Mouse (Mus musculus) forebrain, embryonic 14.5 days (tissue): ENCODE data around the gene Gm45521. TPM values are rescaled to one million over a fixed set of nuclear protein-coding genes. Genes with fewer than 3 reads are reported as not detected.

ENCODE experiments used
- ATAC-seq: fragments of 200-750 bp; cut with Nextera tagmentation; 2 replicates; pipeline ENCODE4 v1.8.0; 2017; ENCODE audit warnings: mild to moderate bottlenecking, moderate library complexity
- DNase-seq: peaks from one replicate; pipeline ENCODE4 v3.0.0-alpha.2; 2015; ENCODE audit warnings: low spot score
- H3K27ac ChIP-seq: fragments of 300-500 bp; sonication (generic); 2 replicates; pipeline ENCODE4 v1.5.1; 2014; ENCODE audit warnings: low read depth, mild to moderate bottlenecking, control low read depth, low read length, moderate library complexity
- H3K27me3 ChIP-seq: fragments of 300-500 bp; sonication (generic); replicated peaks from 2 replicates; pipeline ENCODE4 v1.6.1; 2014; ENCODE audit warnings: low read length, control low read depth, mixed read lengths; ENCODE audit not compliant: control insufficient read depth, insufficient read depth
- H3K36me3 ChIP-seq: fragments of 300-500 bp; sonication (generic); 2 replicates; pipeline ENCODE4 v1.6.1; 2014; ENCODE audit warnings: low read length, control low read depth; ENCODE audit not compliant: control insufficient read depth, insufficient read depth
- H3K4me1 ChIP-seq: fragments of 300-500 bp; sonication (generic); 2 replicates; pipeline ENCODE4 v1.6.1; 2014; ENCODE audit warnings: antibody characterized with exemption, low read length, control low read depth; ENCODE audit not compliant: control insufficient read depth, insufficient read depth
- H3K4me2 ChIP-seq: fragments of 300-500 bp; sonication (generic); 2 replicates; pipeline ENCODE4 v1.6.1; 2014; ENCODE audit warnings: mild to moderate bottlenecking, control low read depth, low read length
- H3K4me3 ChIP-seq: fragments of 300-500 bp; sonication (generic); 2 replicates; pipeline ENCODE4 v1.5.1; 2014; ENCODE audit warnings: low read depth, low read length, control low read depth
- H3K9ac ChIP-seq: fragments of 300-500 bp; sonication (generic); 2 replicates; pipeline ENCODE4 v1.6.1; 2014; ENCODE audit warnings: mild to moderate bottlenecking, low read length, control low read depth, moderate library complexity
- H3K9me3 ChIP-seq: fragments of 300-500 bp; sonication (generic); replicated peaks from 2 replicates; pipeline ENCODE4 v1.6.1; 2016; ENCODE audit warnings: low read length, control low read depth, mixed read lengths; ENCODE audit not compliant: control insufficient read depth
- whole genome bisulfite sequencing: fragments of 180-500 bp; shearing (Covaris S2); extraction: QIAGEN DNeasy Blood & Tissue Kit; methylation state at CpG from one replicate; pipeline ENCODE4 v1.1.7; 2014; 5-methylcytosine and 5-hydroxymethylcytosine counted together
- polyA plus RNA-seq: library from polyadenylated mRNA; unstranded; fragments of >200 nt; fragmentation: Nextera tagmentation; extraction: Ambion mirVana; gene quantifications from 2 replicates; pipeline ENCODE4 v1.2.1, GENCODE M21; 2014

Gm45521 gene
- polyA plus RNA-seq, 1 experiment from 2014 or later, result 0.28 TPM

GRCm38 (mm10) chr14:8007923-8008322 lies 50.8 kb downstream of the Gm45521 start:
- H3K27ac ChIP-seq, result no peak overlapping the region
- ATAC-seq, result no peak
- no peaks in the 10 kb centered on the region for H3K27me3 ChIP-seq
- H3K4me3 ChIP-seq, result no peak overlapping the region
- WGBS, result 88% methylated on average over 10 of the region's 10 CpGs
- no peak for DNase-seq
- H3K4me1 ChIP-seq, result peaks cover 9% of the 10 kb centered on the region; the same call in 1 of the 2 replicates
- no peak overlapping the region for H3K4me2 ChIP-seq
- no peak overlapping the region for H3K9ac ChIP-seq
- no peaks in the 10 kb centered on the region for H3K36me3 ChIP-seq
- H3K9me3 ChIP-seq, result no peaks in the 10 kb centered on the region

Other genes with a start within 250 kb of the Gm45521 start
- gene Gm26661, start 165.7 kb upstream of the Gm45521 start, polyA plus RNA-seq, result not detected in 2 replicates
- 6.8 and 8.0 TPM in 2 replicates for gene Flnb, start 139.3 kb upstream of the Gm45521 start, polyA plus RNA-seq
- gene Dnase1l3, start 37.3 kb downstream of the Gm45521 start, polyA plus RNA-seq, result 0.05 and 0.15 TPM in 2 replicates
- 33.5 and 34.1 TPM in 2 replicates for gene Abhd6, start 45.6 kb downstream of the Gm45521 start, polyA plus RNA-seq
- 58.3 and 65.1 TPM in 2 replicates for gene Rpp14, start 123.1 kb downstream of the Gm45521 start, polyA plus RNA-seq
- gene Pxk, start 140.9 kb downstream of the Gm45521 start, polyA plus RNA-seq, result 42.8 and 48.3 TPM in 2 replicates
- 240 and 252 TPM in 2 replicates for gene Pdhb, start 215.7 kb downstream of the Gm45521 start, polyA plus RNA-seq